Mouse (Mus musculus): ENCODE results near the gene Rnf183. TPM values are rescaled to one million over a fixed set of nuclear protein-coding genes. Genes with fewer than 3 reads are reported as not detected.

The Rnf183 gene
- polyA plus RNA-seq, 1 experiment from 2014 or later, result not detected

DNA sequence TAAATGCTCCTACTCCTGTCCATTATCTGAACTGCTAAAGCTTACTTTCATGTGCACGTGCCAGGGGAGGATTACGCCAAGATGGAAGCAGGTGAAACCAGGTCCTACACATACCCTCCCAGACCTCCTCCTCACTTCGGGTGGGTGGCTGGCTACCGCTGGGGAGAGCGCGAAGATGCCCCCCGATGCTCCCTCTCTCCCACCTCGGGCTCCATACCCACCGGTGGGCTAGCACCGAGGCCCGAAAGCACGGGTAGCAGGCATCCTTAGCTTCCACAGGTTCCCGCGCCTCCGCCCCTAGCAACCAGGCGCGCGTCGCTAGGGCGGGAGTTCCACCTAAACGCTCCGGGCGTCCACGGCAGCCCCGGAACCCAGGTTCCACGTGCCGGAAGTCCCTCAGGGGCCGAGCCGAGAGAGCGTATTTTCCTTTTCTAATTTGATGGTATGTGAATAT lies 35.6 kb upstream of the Rnf183 start, which contains the start of gene Wdr31:
Gene Wdr31, minus strand, starts transcription at position 299 of the 454 bp plus-strand sequence.
- under 1% methylated on average over 30 of the region's 30 CpGs for WGBS
- peak; percentile 90 for ATAC-seq (ENCODE audit: insufficient number of reproducible peaks, insufficient read depth, low FRiP score, low read depth)
- H3K9me3 ChIP-seq (ENCODE audit: control insufficient read depth, low read depth, low read length), result no peaks in the 10 kb centered on the region

GRCm38 (mm10) chr4:62468158-62468557 lies 33.1 kb upstream of the Rnf183 start:
- Histone ChIP-seq H3K36me3 (ENCODE audit: control insufficient read depth, insufficient read depth, low read length) (no peaks in the 10 kb centered on the region), H3K4me3 (ENCODE audit: low read depth, low read length) (no peak overlapping the region), H3K9ac (replicated peaks; ENCODE audit: low read depth, low read length) (no peak overlapping the region), H3K4me2 (replicated peaks; ENCODE audit: low read depth, low read length) (no peak overlapping the region), H3K4me1 (ENCODE audit: control insufficient read depth, insufficient read depth, low read length) (no peaks in the 10 kb centered on the region), H3K9me3 (ENCODE audit: control insufficient read depth, low read depth, low read length) (no peaks in the 10 kb centered on the region), H3K27me3 (ENCODE audit: control insufficient read depth, insufficient read depth, low read length) (no peaks in the 10 kb centered on the region), H3K27ac (ENCODE audit: low read length) (no peak overlapping the region)
- 90% methylated on average over 1 of the region's 1 CpGs for WGBS
- no peak for ATAC-seq (ENCODE audit: insufficient number of reproducible peaks, insufficient read depth, low FRiP score, low read depth)

More for the DNA sequence above, 35.6 kb upstream of the Rnf183 start, which contains the start of gene Wdr31:
- no peaks in the 10 kb centered on the region for H3K36me3 ChIP-seq (ENCODE audit: control insufficient read depth, insufficient read depth, low read length)
- H3K4me2 ChIP-seq (replicated peaks; ENCODE audit: low read depth, low read length), result peak within 1 kb of the TSS; percentile 71
- H3K9ac ChIP-seq (replicated peaks; ENCODE audit: low read depth, low read length), result peak within 1 kb of the TSS; percentile 64; the same call in 1 of the 2 replicates
- no peaks in the 10 kb centered on the region for H3K4me1 ChIP-seq (ENCODE audit: control insufficient read depth, insufficient read depth, low read length)
- H3K27ac ChIP-seq (ENCODE audit: low read length), result no peak within 1 kb of the TSS
- H3K4me3 ChIP-seq (ENCODE audit: low read depth, low read length), result peak within 1 kb of the TSS; percentile 70
- no peaks in the 10 kb centered on the region for H3K27me3 ChIP-seq (ENCODE audit: control insufficient read depth, insufficient read depth, low read length)

DNA sequence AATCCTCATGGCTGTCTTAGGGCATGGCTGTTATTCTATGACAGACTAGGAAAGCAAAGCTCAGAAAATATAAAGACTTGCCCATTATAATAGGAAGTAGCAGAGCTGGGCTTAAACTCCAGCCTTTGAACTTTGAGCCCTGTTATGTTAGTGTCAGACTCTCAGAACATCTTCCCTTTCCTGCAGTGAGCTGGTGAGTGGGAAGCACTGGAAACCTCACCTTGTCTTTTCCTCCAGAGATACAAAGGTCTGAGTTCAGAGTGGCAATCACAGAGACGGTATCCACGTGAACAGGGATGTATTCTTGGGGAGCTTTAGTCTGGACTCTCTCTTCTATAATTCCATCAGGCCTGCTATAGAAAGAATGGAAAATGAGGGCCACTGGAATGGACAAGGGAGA lies 28.1 kb upstream of the Rnf183 start:
- Histone ChIP-seq H3K4me1 (ENCODE audit: control insufficient read depth, insufficient read depth, low read length) (no peaks in the 10 kb centered on the region), H3K9me3 (ENCODE audit: control insufficient read depth, low read depth, low read length) (no peaks in the 10 kb centered on the region), H3K36me3 (ENCODE audit: control insufficient read depth, insufficient read depth, low read length) (no peaks in the 10 kb centered on the region), H3K4me3 (ENCODE audit: low read depth, low read length) (no peak overlapping the region), H3K27ac (ENCODE audit: low read length) (no peak overlapping the region), H3K9ac (replicated peaks; ENCODE audit: low read depth, low read length) (no peak overlapping the region), H3K27me3 (ENCODE audit: control insufficient read depth, insufficient read depth, low read length) (no peaks in the 10 kb centered on the region), H3K4me2 (replicated peaks; ENCODE audit: low read depth, low read length) (no peak overlapping the region)
- WGBS, result 93% methylated on average over 2 of the region's 2 CpGs
- ATAC-seq (ENCODE audit: insufficient number of reproducible peaks, insufficient read depth, low FRiP score, low read depth), result no peak

- H3K4me1 ChIP-seq (ENCODE audit: control insufficient read depth, insufficient read depth, low read length), result no peaks in the 10 kb centered on the region
- no peak overlapping the region for H3K4me3 ChIP-seq (ENCODE audit: low read depth, low read length)
- H3K27me3 ChIP-seq (ENCODE audit: control insufficient read depth, insufficient read depth, low read length), result no peaks in the 10 kb centered on the region
- H3K36me3 ChIP-seq (ENCODE audit: control insufficient read depth, insufficient read depth, low read length), result no peaks in the 10 kb centered on the region
- no peak for ATAC-seq (ENCODE audit: insufficient number of reproducible peaks, insufficient read depth, low FRiP score, low read depth)
- no peak overlapping the region for H3K9ac ChIP-seq (replicated peaks; ENCODE audit: low read depth, low read length)
- H3K9me3 ChIP-seq (ENCODE audit: control insufficient read depth, low read depth, low read length), result no peaks in the 10 kb centered on the region
- no peak overlapping the region for H3K27ac ChIP-seq (ENCODE audit: low read length)
- 90% methylated on average over 8 of the region's 8 CpGs for WGBS
- no peak overlapping the region for H3K4me2 ChIP-seq (replicated peaks; ENCODE audit: low read depth, low read length)
Measured at GRCm38 (mm10) chr4:62460348-62460747, 25.3 kb upstream of the Rnf183 start.

- Histone ChIP-seq H3K9ac (replicated peaks; ENCODE audit: low read depth, low read length) (no peak overlapping the region), H3K4me2 (replicated peaks; ENCODE audit: low read depth, low read length) (no peak overlapping the region), H3K9me3 (ENCODE audit: control insufficient read depth, low read depth, low read length) (no peaks in the 10 kb centered on the region), H3K4me1 (ENCODE audit: control insufficient read depth, insufficient read depth, low read length) (no peaks in the 10 kb centered on the region), H3K4me3 (ENCODE audit: low read depth, low read length) (no peak overlapping the region), H3K27me3 (ENCODE audit: control insufficient read depth, insufficient read depth, low read length) (no peaks in the 10 kb centered on the region), H3K36me3 (ENCODE audit: control insufficient read depth, insufficient read depth, low read length) (no peaks in the 10 kb centered on the region), H3K27ac (ENCODE audit: low read length) (no peak overlapping the region)
- no peak for ATAC-seq (ENCODE audit: insufficient number of reproducible peaks, insufficient read depth, low FRiP score, low read depth)
- WGBS, result 61% methylated on average over 3 of the region's 3 CpGs
Measured at GRCm38 (mm10) chr4:62459081-62459480, 24.0 kb upstream of the Rnf183 start.

DNA sequence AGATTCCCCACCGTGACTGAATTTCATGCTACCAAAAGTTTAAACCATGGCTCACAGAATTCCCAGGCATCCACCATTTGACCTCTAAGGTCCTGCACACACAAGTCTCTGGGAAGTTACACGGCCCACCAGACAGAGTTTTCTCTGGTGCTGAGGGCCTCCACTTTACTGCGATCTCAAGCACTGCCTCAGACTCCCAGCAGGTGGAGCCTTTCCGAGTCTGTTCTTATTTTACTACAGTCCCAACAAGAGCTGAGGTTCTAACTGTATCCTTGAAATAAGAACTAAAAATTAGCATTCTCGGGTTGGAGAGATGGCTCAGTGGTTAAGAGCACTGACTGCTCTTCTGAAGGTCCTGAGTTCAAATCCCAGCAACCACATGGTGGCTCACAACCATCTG lies 19.9 kb upstream of the Rnf183 start:
- 0 out of 2 replicates have a peak, but pooled peaks have one; percentile 14 for ATAC-seq (ENCODE audit: insufficient number of reproducible peaks, insufficient read depth, low FRiP score, low read depth)

GRCm38 (mm10) chr4:62440986-62441385 lies 5.9 kb upstream of the Rnf183 start:
- 41% methylated on average over 4 of the region's 4 CpGs for WGBS

More for the DNA sequence above, 19.9 kb upstream of the Rnf183 start:
- Histone ChIP-seq H3K27ac (ENCODE audit: low read length) (no peak overlapping the region), H3K27me3 (ENCODE audit: control insufficient read depth, insufficient read depth, low read length) (no peaks in the 10 kb centered on the region), H3K4me3 (ENCODE audit: low read depth, low read length) (no peak overlapping the region), H3K9me3 (ENCODE audit: control insufficient read depth, low read depth, low read length) (no peaks in the 10 kb centered on the region), H3K36me3 (ENCODE audit: control insufficient read depth, insufficient read depth, low read length) (no peaks in the 10 kb centered on the region), H3K9ac (replicated peaks; ENCODE audit: low read depth, low read length) (no peak overlapping the region), H3K4me2 (replicated peaks; ENCODE audit: low read depth, low read length) (no peak overlapping the region), H3K4me1 (ENCODE audit: control insufficient read depth, insufficient read depth, low read length) (no peaks in the 10 kb centered on the region)
- 57% methylated on average over 5 of the region's 5 CpGs for WGBS

DNA sequence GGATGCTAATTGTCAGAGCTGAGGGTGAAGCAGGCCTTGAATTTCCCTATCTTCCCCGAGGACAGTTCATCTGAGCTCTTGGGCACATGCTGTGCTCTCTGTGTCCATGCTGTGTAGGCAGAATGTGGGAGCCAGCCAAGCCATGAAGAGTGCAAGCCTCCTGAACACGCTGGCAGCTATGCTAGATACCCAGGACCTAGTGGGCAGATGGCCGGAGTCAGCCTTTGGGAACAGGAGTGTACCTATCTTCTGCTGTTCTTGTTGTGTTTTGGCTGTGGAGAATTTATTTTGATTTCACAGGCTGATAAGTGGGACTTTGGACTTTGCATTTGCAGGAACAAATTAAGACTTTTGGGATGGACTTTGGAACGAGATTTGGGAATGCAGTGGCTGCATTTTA lies 5.5 kb upstream of the Rnf183 start:
- Histone ChIP-seq H3K9me3 (ENCODE audit: control insufficient read depth, low read depth, low read length) (no peaks in the 10 kb centered on the region), H3K4me3 (ENCODE audit: low read depth, low read length) (no peak overlapping the region), H3K4me1 (ENCODE audit: control insufficient read depth, insufficient read depth, low read length) (no peaks in the 10 kb centered on the region), H3K27me3 (ENCODE audit: control insufficient read depth, insufficient read depth, low read length) (no peaks in the 10 kb centered on the region), H3K27ac (ENCODE audit: low read length) (no peak overlapping the region), H3K9ac (replicated peaks; ENCODE audit: low read depth, low read length) (no peak overlapping the region), H3K36me3 (ENCODE audit: control insufficient read depth, insufficient read depth, low read length) (no peaks in the 10 kb centered on the region), H3K4me2 (replicated peaks; ENCODE audit: low read depth, low read length) (no peak overlapping the region)
- 77% methylated on average over 4 of the region's 4 CpGs for WGBS
- ATAC-seq (ENCODE audit: insufficient number of reproducible peaks, insufficient read depth, low FRiP score, low read depth), result no peak

More at GRCm38 (mm10) chr4:62440986-62441385, 5.9 kb upstream of the Rnf183 start:
- Histone ChIP-seq H3K4me2 (replicated peaks; ENCODE audit: low read depth, low read length) (no peak overlapping the region), H3K9me3 (ENCODE audit: control insufficient read depth, low read depth, low read length) (no peaks in the 10 kb centered on the region), H3K4me3 (ENCODE audit: low read depth, low read length) (no peak overlapping the region), H3K9ac (replicated peaks; ENCODE audit: low read depth, low read length) (no peak overlapping the region), H3K4me1 (ENCODE audit: control insufficient read depth, insufficient read depth, low read length) (no peaks in the 10 kb centered on the region), H3K36me3 (ENCODE audit: control insufficient read depth, insufficient read depth, low read length) (no peaks in the 10 kb centered on the region), H3K27me3 (ENCODE audit: control insufficient read depth, insufficient read depth, low read length) (no peaks in the 10 kb centered on the region), H3K27ac (ENCODE audit: low read length) (no peak overlapping the region)
- no peak for ATAC-seq (ENCODE audit: insufficient number of reproducible peaks, insufficient read depth, low FRiP score, low read depth)

- Histone ChIP-seq H3K4me2 (replicated peaks; ENCODE audit: low read depth, low read length) (no peak overlapping the region), H3K27ac (ENCODE audit: low read length) (no peak overlapping the region), H3K9ac (replicated peaks; ENCODE audit: low read depth, low read length) (no peak overlapping the region), H3K27me3 (ENCODE audit: control insufficient read depth, insufficient read depth, low read length) (no peaks in the 10 kb centered on the region), H3K36me3 (ENCODE audit: control insufficient read depth, insufficient read depth, low read length) (no peaks in the 10 kb centered on the region), H3K4me1 (ENCODE audit: control insufficient read depth, insufficient read depth, low read length) (no peaks in the 10 kb centered on the region), H3K4me3 (ENCODE audit: low read depth, low read length) (no peak overlapping the region), H3K9me3 (ENCODE audit: control insufficient read depth, low read depth, low read length) (no peaks in the 10 kb centered on the region)
- no peak for ATAC-seq (ENCODE audit: insufficient number of reproducible peaks, insufficient read depth, low FRiP score, low read depth)
- 69% methylated on average over 4 of the region's 4 CpGs for WGBS
Measured at GRCm38 (mm10) chr4:62439793-62440192, 4.7 kb upstream of the Rnf183 start.

All from stomach, embryonic 14.5 days (tissue).